In the genomic region with DNA sequence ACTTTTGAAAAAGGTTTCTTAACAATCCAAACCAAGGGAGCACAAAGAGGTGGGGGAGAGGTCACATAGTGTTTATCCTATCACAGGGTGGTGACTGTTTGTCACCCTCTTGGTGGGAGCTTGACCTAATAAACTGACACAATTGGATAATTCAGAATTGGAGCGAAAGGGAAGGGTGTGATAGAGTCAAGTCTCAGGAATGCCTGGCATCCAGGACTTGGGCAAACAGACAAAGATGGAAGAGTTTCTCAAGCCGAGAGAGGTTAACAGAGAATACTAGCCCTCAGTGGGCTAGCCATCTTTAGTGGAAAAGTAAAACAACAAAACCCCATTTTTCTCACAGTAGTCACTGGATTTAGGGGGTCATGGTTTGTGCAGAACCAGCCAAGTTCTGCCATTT, we compare ENCODE assay signal across 20 mouse cellular contexts. TPM values are rescaled to one million over a fixed set of nuclear protein-coding genes. Genes with fewer than 3 reads are reported as not detected.
A peak's percentile ranks its signal among the peaks of the same experiment; 100 is the strongest.
DNase-seq lines count a peak whose midpoint lies in the region; ATAC-seq and TF ChIP-seq lines count a peak whose summit lies in the region.
"Had no signal": no experiment of that assay in that cellular context is flagged by ENCODE, and none has a peak within 500 bp of the region (broad histone marks: within the 10 kb centered on the region; RNA-seq: fewer than 3 reads in every experiment).

No protein-coding gene starts in this region.

- POLR2A ChIA-PET in Patski (lab: Charles Lee): no interaction called here

- ATAC-seq in Patski: peak; percentile 62
- ATAC-seq in CD4-positive, CD25-positive, alpha-beta regulatory T cell, adult 4 months: no peak
- ATAC-seq: forebrain, embryonic 15.5 days; intestine, embryonic 15.5 days had no signal

- TF ChIP-seq CTCF in Patski (IDR thresholded peaks at IDR 0.05): no peak

- CTCF ChIA-PET in Patski (lab: Charles Lee): no interaction called here

- no peaks in the 10 kb centered on the region for H3K27me3 ChIP-seq in Patski
- H3K27me3 ChIP-seq: embryonic facial prominence, embryonic 15.5 days; forebrain, embryonic 15.5 days; heart, embryonic 15.5 days; intestine, embryonic 15.5 days had no signal

- DNase-seq in embryo, embryonic 10 days (ENCODE audit: low spot score): peak; percentile 8
- no peak for DNase-seq in embryo, embryonic 11 days
- DNase-seq in 3134 (ENCODE audit: extremely low read depth, insufficient read length, low spot score) (peak; percentile 23), Patski (ENCODE audit: low read depth, low spot score) (peak; percentile 7)
- peak; percentile 26 for DNase-seq in fibroblast of lung, adult 2 months (ENCODE audit: low read depth)
- DNase-seq in kidney, adult 8-10 months: no peak
- DNase-seq: adrenal gland, postnatal 14 days; cerebellum, adult 11-12 months; cerebellum, adult 9-11 months; cerebellum, postnatal 36 days; gastrocnemius, postnatal 10 days; heart, adult 2 months; heart, postnatal 14 days; kidney, adult 9 months had no signal

- in situ Hi-C loops in Patski (cut with MboI; ENCODE audit: low pct_unique_long_range_greater_than_20kb): no loop called here

RNA-seq across cellular contexts. Expression of a gene that starts 32.5 kb away (rescaled TPM):
- polyA plus RNA-seq in Patski (2021): not detected
- not detected for polyA plus RNA-seq in CD4-positive, CD25-positive, alpha-beta regulatory T cell, adult 4 months (2017; shearing (Covaris generic))
- polyA plus RNA-seq: erythroblast, embryonic 14.5 days had no signal

Comparison
In these comparisons a context has a peak if more than half of its experiments do, and no peak if none do; other contexts are left out.
1. DNase-seq: peak in embryo, embryonic 10 days (single experiment), 3134 (single experiment), Patski (single experiment) and fibroblast of lung, adult 2 months (single experiment); none in embryo, embryonic 11 days (single experiment) and kidney, adult 8-10 months (0 of 2).